Mouse (Mus musculus) hematopoietic multipotent progenitor cell, adult 10-12 weeks (in vitro differentiated cells): ENCODE data around the gene Eif3d. TPM values are rescaled to one million over a fixed set of nuclear protein-coding genes. Genes with fewer than 3 reads are reported as not detected.

Experiments
- polyA plus RNA-seq: library from polyadenylated mRNA; stranded (reverse); fragments of >175 nt; gene quantifications from 2 replicates; pipeline ENCODE4 v1.2.3, GENCODE M21; 2012; ENCODE audit warnings: low replicate concordance

Gene Eif3d
- 15.7 and 26.5 TPM in 2 replicates for polyA plus RNA-seq

GRCm38 (mm10) chr15:77970470-77971292, at the start of gene Eif3d:
TSS of gene Eif3d (minus strand) at chr15:77970813.

GRCm38 (mm10) chr15:77956404-77956901, 14.2 kb downstream of the Eif3d start, which contains the start of gene Foxred2:
TSS of gene Foxred2 (minus strand) at chr15:77956722.

GRCm38 (mm10) chr15:77928673-77929331, 41.8 kb downstream of the Eif3d start, which contains the start of gene Txn2:
TSS of gene Txn2 (minus strand) at chr15:77929006.

Other genes with a start within 250 kb of the Eif3d start
- 0.28 and 0.31 TPM in 2 replicates for gene Apol9b, start 241.8 kb downstream of the Eif3d start, polyA plus RNA-seq
- 6.7 TPM in 1 of 2 replicates, not detected in the other for gene Apol8, start 213.8 kb downstream of the Eif3d start, polyA plus RNA-seq
- gene Myh9, start 128.6 kb downstream of the Eif3d start, polyA plus RNA-seq = 580 and 901 TPM in 2 replicates
- gene Txn2, start 41.8 kb downstream of the Eif3d start, polyA plus RNA-seq = 178 and 318 TPM in 2 replicates
- 3.2 and 3.3 TPM in 2 replicates for gene Foxred2, start 14.1 kb downstream of the Eif3d start, polyA plus RNA-seq
- not detected in 2 replicates for gene Cacng2, start 149.2 kb upstream of the Eif3d start, polyA plus RNA-seq
- 64.0 and 137 TPM in 2 replicates for gene Ift27, start 203.3 kb upstream of the Eif3d start, polyA plus RNA-seq
- not detected in 2 replicates for gene Pvalb, start 235.6 kb upstream of the Eif3d start, polyA plus RNA-seq